8 mouse cellular contexts compared by ENCODE assay signal in genomic region chr17:24658017-24658758, GRCm38 (mm10). TPM values are rescaled to one million over a fixed set of nuclear protein-coding genes. Genes with fewer than 3 reads are reported as not detected.
DNase-seq lines count a peak whose midpoint lies in the region; ATAC-seq lines count a peak whose summit lies in the region.

TSS of gene Npw (minus strand) at chr17:24658457.

- H3K36me3 ChIP-seq in heart, embryonic 12.5 days: no peaks in the 10 kb centered on the region
- H3K36me3 ChIP-seq in embryonic facial prominence, embryonic 12.5 days: no peaks in the 10 kb centered on the region
- H3K36me3 ChIP-seq in stomach, embryonic 14.5 days (ENCODE audit: control insufficient read depth, insufficient read depth, low read length): no peaks in the 10 kb centered on the region

- WGBS in heart, embryonic 12.5 days: 2% methylated on average over 47 of the region's 47 CpGs
- WGBS in embryonic facial prominence, embryonic 12.5 days: 1% methylated on average over 47 of the region's 47 CpGs
- 2% methylated on average over 47 of the region's 47 CpGs for WGBS in stomach, embryonic 14.5 days

- no peaks in the 10 kb centered on the region for H3K9me3 ChIP-seq in heart, embryonic 12.5 days (replicated peaks)
- no peaks in the 10 kb centered on the region for H3K9me3 ChIP-seq in embryonic facial prominence, embryonic 12.5 days
- no peaks in the 10 kb centered on the region for H3K9me3 ChIP-seq in stomach, embryonic 14.5 days (ENCODE audit: control insufficient read depth, low read depth, low read length)

- H3K27me3 ChIP-seq in heart, embryonic 12.5 days (replicated peaks): peaks cover 67% of the 10 kb centered on the region
- H3K27me3 ChIP-seq in embryonic facial prominence, embryonic 12.5 days: peaks cover 45% of the 10 kb centered on the region
- peaks cover 5% of the 10 kb centered on the region; the same call in 1 of the 2 replicates for H3K27me3 ChIP-seq in stomach, embryonic 14.5 days (ENCODE audit: control insufficient read depth, insufficient read depth, low read length)

- H3K4me3 ChIP-seq in heart, embryonic 12.5 days: peak within 1 kb of the TSS; percentile 44
- H3K4me3 ChIP-seq in embryonic facial prominence, embryonic 12.5 days: peak within 1 kb of the TSS; percentile 43
- peak within 1 kb of the TSS; percentile 38 for H3K4me3 ChIP-seq in stomach, embryonic 14.5 days (ENCODE audit: low read depth, low read length)

- ATAC-seq in heart, embryonic 12.5 days (ENCODE audit: insufficient number of reproducible peaks, low FRiP score): peak; percentile 54; the same call in 1 of the 2 replicates
- no peak; the same call in 1 of the 2 replicates for ATAC-seq in embryonic facial prominence, embryonic 12.5 days (ENCODE audit: insufficient number of reproducible peaks, insufficient read depth, low FRiP score, low TSS enrichment)
- ATAC-seq in stomach, embryonic 14.5 days (ENCODE audit: insufficient number of reproducible peaks, insufficient read depth, low FRiP score, low read depth): peak; percentile 53; the same call in 1 of the 2 replicates

- H3K4me1 ChIP-seq in heart, embryonic 12.5 days (replicated peaks): peaks cover 19% of the 10 kb centered on the region
- H3K4me1 ChIP-seq in embryonic facial prominence, embryonic 12.5 days: peaks cover 13% of the 10 kb centered on the region; the same call in 1 of the 2 replicates
- peaks cover 7% of the 10 kb centered on the region; the same call in 1 of the 2 replicates for H3K4me1 ChIP-seq in stomach, embryonic 14.5 days (ENCODE audit: control insufficient read depth, insufficient read depth, low read length)

- no peak for DNase-seq in heart, adult 18-20 months
- DNase-seq in induced T-regulatory cell, adult 2 months (ENCODE audit: low read depth): peak; percentile 54
- DNase-seq in lung, postnatal 36 days: peak; percentile 53
- DNase-seq in urinary bladder, postnatal 25 days (ENCODE audit: low spot score): no peak
- no peak for DNase-seq in urinary bladder, postnatal 36 days (ENCODE audit: low spot score in 2 of 2)

- H3K9ac ChIP-seq in heart, embryonic 12.5 days: peak within 1 kb of the TSS; percentile 8
- H3K9ac ChIP-seq in embryonic facial prominence, embryonic 12.5 days: peak within 1 kb of the TSS; percentile 57
- H3K9ac ChIP-seq in stomach, embryonic 14.5 days (replicated peaks; ENCODE audit: low read depth, low read length): peak within 1 kb of the TSS; percentile 33; the same call in 1 of the 2 replicates

- H3K27ac ChIP-seq in heart, embryonic 12.5 days (ENCODE audit: poor library complexity, severe bottlenecking): no peak within 1 kb of the TSS
- H3K27ac ChIP-seq in embryonic facial prominence, embryonic 12.5 days: no peak within 1 kb of the TSS
- H3K27ac ChIP-seq in stomach, embryonic 14.5 days (ENCODE audit: low read length): no peak within 1 kb of the TSS

- H3K4me2 ChIP-seq in heart, embryonic 12.5 days: peak within 1 kb of the TSS; percentile 77
- H3K4me2 ChIP-seq in embryonic facial prominence, embryonic 12.5 days (replicated peaks): peak within 1 kb of the TSS; percentile 85
- H3K4me2 ChIP-seq in stomach, embryonic 14.5 days (replicated peaks; ENCODE audit: low read depth, low read length): peak within 1 kb of the TSS; percentile 93

RNA-seq across cellular contexts. Expression of gene Npw, which starts in this region (rescaled TPM):
- not detected in 2 replicates for polyA plus RNA-seq in heart, embryonic 12.5 days (2016; fragmentation: Nextera tagmentation; extraction: Ambion mirVana)
- total RNA-seq in heart, adult 18-20 months (2021): not detected
- 0.35 and 0.76 TPM in 2 replicates for polyA plus RNA-seq in embryonic facial prominence, embryonic 12.5 days (2016; fragmentation: Nextera tagmentation; extraction: Ambion mirVana)
- 0.42 and 0.90 TPM in 2 replicates for polyA plus RNA-seq in stomach, embryonic 14.5 days (2014; fragmentation: Nextera tagmentation; extraction: Ambion mirVana)

Comparison
In these comparisons a context has a peak if more than half of its experiments do, and no peak if none do; other contexts are left out.
1. Peak in ATAC-seq, H3K4me3 ChIP-seq, H3K9ac ChIP-seq and H3K4me2 ChIP-seq in heart, embryonic 12.5 days; RNA of the gene not detected or under 1 TPM.
2. Peak in ATAC-seq, H3K4me3 ChIP-seq, H3K9ac ChIP-seq and H3K4me2 ChIP-seq in stomach, embryonic 14.5 days; RNA of the gene not detected or under 1 TPM.
3. DNase-seq: peak in induced T-regulatory cell, adult 2 months (single experiment) and lung, postnatal 36 days (single experiment); none in heart, adult 18-20 months (0 of 2), urinary bladder, postnatal 25 days (single experiment) and urinary bladder, postnatal 36 days (0 of 2).
4. Peak in every context shown above with its lines, with median percentiles within 50 percentile points of each other: H3K4me2 ChIP-seq, H3K4me3 ChIP-seq and H3K9ac ChIP-seq.